Mouse (Mus musculus): Measurements from ENCODE around the gene Rab22a.

GRCm38 (mm10) chr2:173713241-173713640, 53.7 kb downstream of the Rab22a start:
- TF ChIP-seq EP300 (IDR thresholded peaks at IDR 0.05; ENCODE audit: low read depth), result no peak
- no peak for TF ChIP-seq CTCF (IDR thresholded peaks at IDR 0.05; ENCODE audit: low read depth)

All from liver, postnatal 0 days (tissue).